Mouse (Mus musculus) NIH3T3 (cell line): ENCODE data around the gene Nipal1.
A peak's percentile ranks its signal among the peaks of the same experiment; 100 is the strongest.

Experiments used
- DNase-seq: peaks from one replicate; pipeline ENCODE4 v3.0.0-alpha.2; 2012; ENCODE audit warnings: low read depth

The Nipal1 gene

GRCm38 (mm10) chr5:72647418-72647907 is at the start of gene Nipal1:
Gene Nipal1 (plus strand): TSS chr5:72647795.
- DNase-seq: peak; percentile 85

- DNase-seq: peak; percentile 71
Observed at GRCm38 (mm10) chr5:72601006-72601405, 46.6 kb upstream of the Nipal1 start.

GRCm38 (mm10) chr5:72603138-72603537 is 44.5 kb upstream of the Nipal1 start:
- DNase-seq: no peak

- DNase-seq: no peak
Observed at GRCm38 (mm10) chr5:72617413-72617812, 30.2 kb upstream of the Nipal1 start.

DNA sequence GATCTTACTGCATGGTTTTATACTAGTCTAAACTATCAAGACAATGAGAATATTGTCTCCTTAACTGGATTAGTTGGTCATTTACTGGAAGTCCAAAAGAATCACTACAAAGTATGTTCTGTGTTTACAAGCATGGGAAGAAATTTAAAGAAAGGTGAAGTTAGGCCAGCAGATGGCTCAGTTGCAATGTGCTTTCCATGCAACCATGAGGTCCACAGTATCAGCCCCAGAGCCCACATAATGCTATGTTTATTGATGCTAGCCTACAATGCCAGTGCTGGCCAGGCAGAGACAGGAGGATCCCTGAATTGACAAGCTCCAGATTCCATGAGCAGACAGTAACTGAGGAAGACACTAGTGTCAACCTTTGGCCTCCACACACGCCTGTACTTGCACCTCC is 26.6 kb upstream of the Nipal1 start:
- DNase-seq: peak; percentile 17

- DNase-seq: peak; percentile 61
Observed at GRCm38 (mm10) chr5:72630026-72630425, 17.6 kb upstream of the Nipal1 start.

- peak; percentile 27 for DNase-seq
Observed at GRCm38 (mm10) chr5:72634791-72635271, 12.8 kb upstream of the Nipal1 start.

- no peak for DNase-seq
Observed at GRCm38 (mm10) chr5:72636122-72636521, 11.5 kb upstream of the Nipal1 start.

- DNase-seq: no peak
Observed at GRCm38 (mm10) chr5:72636576-72636975, 11.0 kb upstream of the Nipal1 start.

DNA sequence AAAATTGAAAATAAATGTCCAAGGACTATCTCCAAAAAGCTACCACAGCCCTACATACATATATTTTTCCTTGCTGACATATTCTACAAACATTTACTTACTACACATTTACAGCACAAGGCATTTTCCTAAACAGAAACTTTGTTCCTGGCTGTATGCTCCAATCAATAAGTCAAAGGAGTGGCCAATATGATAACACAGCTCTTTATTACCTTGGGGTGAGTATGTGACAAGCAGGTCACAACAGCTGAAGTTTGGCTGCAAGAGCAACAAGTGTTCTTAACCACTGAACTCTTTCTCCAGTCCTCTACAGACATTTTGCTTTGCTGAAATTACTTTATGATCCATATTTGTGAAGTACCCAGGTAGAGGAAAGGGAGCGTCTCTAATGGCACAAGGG is 7.5 kb upstream of the Nipal1 start:
- no peak for DNase-seq

DNA sequence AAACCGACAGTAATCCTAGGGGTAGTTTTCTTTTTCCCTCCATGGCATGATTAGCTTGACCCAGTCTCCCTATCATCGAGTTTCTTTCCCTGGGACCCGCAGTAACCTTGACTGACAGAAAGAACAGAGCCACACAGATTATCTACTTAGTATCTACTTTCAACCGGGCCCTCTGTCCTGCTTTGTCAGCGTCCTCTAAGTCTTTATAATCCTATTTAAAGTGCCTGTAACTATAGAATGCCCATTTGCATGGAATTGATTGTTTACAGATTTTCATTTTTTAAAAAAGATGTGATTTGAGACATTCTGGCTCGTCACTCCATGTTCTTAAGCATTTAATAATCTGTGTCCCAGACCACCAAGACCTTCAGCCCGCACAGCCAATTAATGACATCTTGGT is 3.9 kb upstream of the Nipal1 start:
- no peak for DNase-seq

DNA sequence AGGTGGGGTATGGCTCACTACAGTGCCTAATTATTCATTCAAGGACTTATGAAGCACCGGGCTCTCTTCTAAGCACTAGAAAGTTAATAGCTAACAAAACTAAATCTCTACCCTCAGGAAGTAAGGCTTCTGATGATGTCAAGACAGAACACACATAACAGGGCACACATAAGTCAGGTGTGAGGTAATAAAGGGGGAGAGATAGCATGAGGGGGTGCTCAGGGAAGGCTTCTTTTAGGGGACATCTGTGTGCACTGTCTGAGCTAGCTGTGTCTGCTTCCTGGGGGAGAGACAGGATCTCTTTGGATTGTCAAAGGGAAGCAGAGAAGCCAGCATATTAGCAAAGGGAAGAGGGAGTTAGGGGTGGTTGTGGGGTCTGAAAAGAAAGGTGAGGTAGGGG is 3.4 kb upstream of the Nipal1 start, which contains the start of gene Cnga1:
TSS of gene Cnga1 (minus strand) at position 101 of the 400 bp plus-strand sequence.
- no peak for DNase-seq

- DNase-seq: peak; percentile 41
Observed at GRCm38 (mm10) chr5:72646131-72646530, 1.5 kb upstream of the Nipal1 start.

GRCm38 (mm10) chr5:72646996-72647395 is 599 bp upstream of the Nipal1 start:
- no peak for DNase-seq

- DNase-seq: peak; percentile 49
Observed at GRCm38 (mm10) chr5:72647958-72648595, 482 bp downstream of the Nipal1 start.

- DNase-seq: peak; percentile 54
Observed at GRCm38 (mm10) chr5:72648987-72649735, 1.6 kb downstream of the Nipal1 start.

DNA sequence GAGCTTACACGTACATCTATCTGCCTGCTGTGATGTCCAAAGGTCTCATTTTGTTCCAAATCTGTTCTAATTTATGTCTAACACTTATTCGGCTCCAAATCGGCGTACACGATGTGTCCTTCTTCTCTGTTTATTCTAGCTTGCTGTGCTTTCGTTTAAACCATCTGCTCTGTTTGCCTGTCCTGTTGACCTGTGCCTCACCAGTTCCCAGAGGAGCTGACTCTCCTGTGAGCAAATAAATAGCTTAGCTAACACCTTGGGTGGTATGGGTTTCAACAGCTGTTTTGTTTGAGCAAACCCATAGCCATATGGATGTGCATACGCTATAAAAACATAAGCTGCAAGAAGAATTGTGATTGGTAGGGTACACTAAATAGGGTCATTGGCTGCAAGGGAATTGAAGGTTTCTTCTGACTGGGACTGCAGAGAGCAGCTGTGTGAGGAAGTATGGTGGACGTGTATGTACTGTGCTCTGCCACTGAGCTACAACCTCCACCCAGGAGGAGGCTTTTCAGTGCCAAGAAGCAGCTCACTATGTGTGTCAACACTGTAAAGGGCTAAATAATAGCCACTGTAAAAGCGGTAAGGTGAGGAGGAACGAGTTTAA is 5.6 kb downstream of the Nipal1 start:
- DNase-seq: no peak

- DNase-seq: no peak
Observed at GRCm38 (mm10) chr5:72656270-72656791, 8.7 kb downstream of the Nipal1 start.

DNA sequence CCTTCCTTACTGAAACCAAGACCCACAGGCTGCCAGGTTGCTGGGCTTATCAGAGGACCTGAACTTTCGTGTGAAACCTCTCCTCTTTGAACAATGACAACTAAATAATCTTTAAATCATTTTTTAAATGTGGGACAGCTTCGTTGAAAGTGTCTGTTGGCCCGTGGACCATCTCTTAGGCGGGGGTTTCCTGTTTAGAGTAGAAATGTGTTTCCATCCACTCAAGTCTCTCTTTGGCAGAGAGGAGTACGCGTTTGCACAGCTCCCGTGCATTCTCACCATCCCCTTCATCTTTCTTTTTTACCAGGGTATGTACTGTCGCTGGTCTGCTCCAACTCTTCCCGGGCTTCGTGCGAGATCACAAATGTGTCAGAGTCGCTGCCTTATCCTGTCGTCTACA is 10.8 kb downstream of the Nipal1 start:
- DNase-seq: no peak

DNA sequence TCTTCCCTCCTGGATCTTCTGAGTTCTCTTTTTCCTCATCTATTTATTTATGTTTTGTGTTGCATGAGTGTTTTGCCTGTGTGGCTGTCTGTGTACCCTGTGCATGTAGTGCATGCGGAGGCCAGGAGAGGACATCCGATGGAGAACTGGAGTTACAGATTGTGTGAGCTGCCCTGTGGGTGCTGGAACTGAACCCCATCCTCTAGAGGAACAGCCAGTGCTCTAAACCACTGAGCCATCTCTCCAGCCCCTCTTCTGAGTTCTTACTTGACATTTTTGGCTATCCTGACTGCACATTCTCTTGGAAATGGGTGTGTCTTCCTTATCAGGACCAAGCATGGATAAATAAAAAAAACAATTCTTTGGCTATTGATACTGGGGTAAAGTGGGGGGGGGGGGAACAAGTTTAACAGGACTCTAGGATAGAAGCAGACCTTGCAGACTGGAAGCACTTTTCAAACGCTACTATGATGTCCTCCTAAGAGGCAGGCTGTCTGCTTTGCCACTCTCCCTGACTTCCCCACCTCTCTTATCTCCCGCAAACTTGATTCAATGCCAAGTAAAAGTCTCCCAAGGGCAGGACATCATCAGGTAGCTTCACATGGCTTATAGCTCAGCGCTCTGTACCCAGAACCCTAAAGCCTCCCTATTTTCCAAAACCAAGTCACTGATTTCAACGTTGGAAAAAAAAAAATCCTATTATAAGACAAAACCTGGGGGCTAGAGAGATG is 13.6 kb downstream of the Nipal1 start:
- DNase-seq: no peak

GRCm38 (mm10) chr5:72664126-72664525 is 16.5 kb downstream of the Nipal1 start:
- DNase-seq: no peak

GRCm38 (mm10) chr5:72664854-72665253 is 17.3 kb downstream of the Nipal1 start:
- DNase-seq: no peak
